Mouse (Mus musculus): ENCODE results near the gene Tbc1d9b. TPM values are rescaled to one million over a fixed set of nuclear protein-coding genes. Genes with fewer than 3 reads are reported as not detected.
A peak's percentile ranks its signal among the peaks of the same experiment; 100 is the strongest.

Tbc1d9b gene
- polyA plus RNA-seq, 1 experiment, result 72.3 TPM

DNA sequence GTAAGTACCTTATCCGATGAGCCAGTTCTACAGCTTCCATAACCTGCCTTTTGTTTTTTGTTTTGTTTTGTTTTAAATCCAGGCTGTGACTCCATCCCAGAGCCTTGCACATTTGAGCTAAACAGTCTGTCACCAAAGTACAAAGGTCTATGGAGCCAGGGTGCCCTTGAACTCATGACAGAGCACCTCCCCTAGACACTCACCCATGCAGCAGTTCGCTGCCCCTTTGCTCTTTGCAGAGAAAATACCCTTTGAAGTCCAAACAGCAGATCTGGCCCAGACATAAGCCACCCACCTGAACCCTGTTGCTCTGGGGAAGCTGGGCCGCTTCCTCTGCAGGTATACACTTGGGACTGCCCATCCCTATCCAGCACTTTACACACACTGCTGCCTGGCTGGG, 70.4 kb downstream of the Tbc1d9b start:
- no peak overlapping the region for H3K27ac ChIP-seq (ENCODE audit: insufficient read depth, low read length)
- H3K4me3 ChIP-seq (ENCODE audit: insufficient read depth, low read length), result no peak overlapping the region
- TF ChIP-seq CTCF (IDR thresholded peaks at IDR 0.05; ENCODE audit: borderline replicate concordance, insufficient read depth, low read length), result no peak
- TF ChIP-seq POLR2A (IDR thresholded peaks at IDR 0.05; ENCODE audit: low read depth, low read length), result no peak
- no peaks in the 10 kb centered on the region for H3K4me1 ChIP-seq (ENCODE audit: control insufficient read depth, insufficient read depth, low read length)

DNA sequence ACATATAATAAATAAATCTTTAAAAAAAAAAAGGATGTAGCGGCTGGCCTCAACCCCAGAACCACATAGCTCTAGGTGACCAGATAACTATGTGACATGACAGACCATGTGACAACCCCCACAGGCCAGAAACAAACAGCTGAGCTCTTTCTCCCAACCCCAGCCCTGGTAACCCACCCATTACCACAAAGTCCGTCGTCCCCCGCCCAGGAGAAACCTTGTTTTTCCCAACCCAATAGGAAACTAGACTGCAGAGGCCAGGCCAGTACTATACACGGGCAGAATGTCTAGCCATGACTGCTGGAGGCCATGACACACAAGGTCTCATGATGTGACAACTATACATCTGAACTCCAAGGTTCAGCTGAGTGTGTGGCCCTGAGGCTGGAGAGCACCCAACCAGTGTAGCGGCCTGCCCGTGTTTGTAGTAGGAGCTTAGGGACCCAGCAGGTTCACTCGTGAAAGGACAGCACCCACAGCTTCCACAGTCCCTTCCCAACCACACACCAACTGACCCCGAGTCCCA, 72.2 kb downstream of the Tbc1d9b start:
- Histone ChIP-seq H3K27ac (ENCODE audit: insufficient read depth, low read length) (no peak overlapping the region), H3K4me3 (ENCODE audit: insufficient read depth, low read length) (no peak overlapping the region), H3K4me1 (ENCODE audit: control insufficient read depth, insufficient read depth, low read length) (no peaks in the 10 kb centered on the region)
- no peak for TF ChIP-seq CTCF (IDR thresholded peaks at IDR 0.05; ENCODE audit: borderline replicate concordance, insufficient read depth, low read length)
- no peak for TF ChIP-seq POLR2A (IDR thresholded peaks at IDR 0.05; ENCODE audit: low read depth, low read length)

DNA sequence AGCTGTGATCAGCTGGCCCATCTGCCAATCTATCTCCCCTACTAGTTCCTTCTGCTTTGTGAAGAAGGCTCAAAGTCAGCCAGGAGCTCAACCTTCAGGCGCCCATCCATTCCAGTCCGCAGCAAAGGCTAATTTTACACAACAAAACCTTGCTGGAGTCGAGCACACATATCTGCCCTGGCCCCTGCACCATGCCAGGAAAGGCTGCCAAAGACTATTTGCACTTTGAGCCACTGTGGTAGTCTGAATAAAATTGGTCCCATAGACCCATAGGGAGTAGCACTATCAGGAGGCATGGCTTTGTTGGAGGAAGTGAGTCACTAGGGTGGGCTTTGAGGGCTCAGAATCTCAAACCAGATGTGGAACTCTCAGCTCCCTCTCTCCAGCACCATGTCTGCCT, 74.2 kb downstream of the Tbc1d9b start:
- Histone ChIP-seq H3K4me1 (ENCODE audit: control insufficient read depth, insufficient read depth, low read length) (no peaks in the 10 kb centered on the region), H3K4me3 (ENCODE audit: insufficient read depth, low read length) (no peak overlapping the region), H3K27ac (ENCODE audit: insufficient read depth, low read length) (no peak overlapping the region)
- TF ChIP-seq POLR2A (IDR thresholded peaks at IDR 0.05; ENCODE audit: low read depth, low read length), result no peak
- TF ChIP-seq CTCF (IDR thresholded peaks at IDR 0.05; ENCODE audit: borderline replicate concordance, insufficient read depth, low read length), result no peak

DNA sequence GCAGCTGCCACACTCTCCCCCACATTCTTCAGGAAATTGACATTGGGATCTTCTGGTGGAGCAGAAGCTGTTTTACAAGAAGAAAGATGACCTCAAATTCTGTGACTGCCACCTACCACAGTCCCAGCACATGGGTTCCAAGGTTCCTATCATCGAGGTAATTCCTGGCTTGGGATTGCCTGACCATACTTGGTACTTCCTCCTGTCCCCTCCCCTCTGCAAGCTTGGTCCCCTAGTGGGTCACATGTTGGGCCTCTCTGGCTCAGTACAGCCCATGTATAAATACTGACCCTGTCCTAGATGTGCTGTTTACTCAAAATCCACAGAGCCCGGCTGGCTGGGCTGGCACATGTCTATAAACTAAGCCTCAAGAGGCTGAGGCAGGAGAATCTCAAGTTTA, 74.8 kb downstream of the Tbc1d9b start:
- H3K27ac ChIP-seq (ENCODE audit: insufficient read depth, low read length), result no peak overlapping the region
- TF ChIP-seq POLR2A (IDR thresholded peaks at IDR 0.05; ENCODE audit: low read depth, low read length), result no peak
- TF ChIP-seq CTCF (IDR thresholded peaks at IDR 0.05; ENCODE audit: borderline replicate concordance, insufficient read depth, low read length), result no peak
- H3K4me1 ChIP-seq (ENCODE audit: control insufficient read depth, insufficient read depth, low read length), result no peaks in the 10 kb centered on the region
- H3K4me3 ChIP-seq (ENCODE audit: insufficient read depth, low read length), result no peak overlapping the region

DNA sequence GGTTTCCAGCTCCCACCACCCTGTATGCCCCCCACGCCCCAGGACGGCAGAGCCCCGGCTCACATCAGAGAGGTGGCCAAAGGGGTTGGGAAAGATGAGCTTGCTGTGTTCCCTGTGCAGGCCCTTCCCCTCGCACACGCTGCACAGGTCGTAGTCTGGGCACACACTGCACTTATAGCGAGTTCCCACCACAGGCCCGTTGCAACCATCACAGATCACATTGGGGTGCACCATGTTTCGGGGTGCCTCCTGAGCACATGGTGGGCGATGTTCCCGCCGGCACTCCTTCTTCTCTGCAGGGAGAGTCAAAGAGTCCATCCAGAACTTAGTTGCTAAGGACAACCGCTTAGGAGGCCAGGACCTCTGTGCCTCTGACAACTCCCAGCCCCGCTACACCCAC, 76.1 kb downstream of the Tbc1d9b start:
- Histone ChIP-seq H3K4me1 (ENCODE audit: control insufficient read depth, insufficient read depth, low read length) (peaks cover 5% of the 10 kb centered on the region; the same call in 1 of the 2 replicates), H3K4me3 (ENCODE audit: insufficient read depth, low read length) (no peak overlapping the region), H3K27ac (ENCODE audit: insufficient read depth, low read length) (no peak overlapping the region)
- TF ChIP-seq POLR2A (IDR thresholded peaks at IDR 0.05; ENCODE audit: low read depth, low read length) (no peak), CTCF (IDR thresholded peaks at IDR 0.05; ENCODE audit: borderline replicate concordance, insufficient read depth, low read length) (no peak)

DNA sequence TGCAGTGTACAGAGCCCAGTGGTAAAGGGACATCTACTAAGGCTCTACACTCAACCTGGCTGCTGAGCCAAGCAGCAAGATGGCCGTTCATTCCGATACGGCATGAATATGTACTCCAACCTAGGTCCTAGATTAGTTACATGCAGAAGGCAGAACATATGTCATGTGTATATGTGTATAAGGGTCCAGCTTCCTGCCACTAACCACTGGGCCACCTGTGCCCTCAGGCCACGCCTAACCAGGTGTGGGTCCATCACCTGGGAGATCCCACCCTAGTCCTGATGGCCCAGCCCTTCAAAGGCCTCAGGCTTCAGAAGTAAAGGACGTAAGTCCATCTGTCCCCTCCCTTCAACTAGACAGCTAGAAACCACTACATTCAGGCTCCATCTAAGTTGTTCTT, 76.8 kb downstream of the Tbc1d9b start:
- Histone ChIP-seq H3K4me3 (ENCODE audit: insufficient read depth, low read length) (peak overlapping the region; percentile 47), H3K4me1 (ENCODE audit: control insufficient read depth, insufficient read depth, low read length) (peaks cover 12% of the 10 kb centered on the region), H3K27ac (ENCODE audit: insufficient read depth, low read length) (no peak overlapping the region)
- TF ChIP-seq CTCF (IDR thresholded peaks at IDR 0.05; ENCODE audit: borderline replicate concordance, insufficient read depth, low read length), result no peak
- no peak for TF ChIP-seq POLR2A (IDR thresholded peaks at IDR 0.05; ENCODE audit: low read depth, low read length)

DNA sequence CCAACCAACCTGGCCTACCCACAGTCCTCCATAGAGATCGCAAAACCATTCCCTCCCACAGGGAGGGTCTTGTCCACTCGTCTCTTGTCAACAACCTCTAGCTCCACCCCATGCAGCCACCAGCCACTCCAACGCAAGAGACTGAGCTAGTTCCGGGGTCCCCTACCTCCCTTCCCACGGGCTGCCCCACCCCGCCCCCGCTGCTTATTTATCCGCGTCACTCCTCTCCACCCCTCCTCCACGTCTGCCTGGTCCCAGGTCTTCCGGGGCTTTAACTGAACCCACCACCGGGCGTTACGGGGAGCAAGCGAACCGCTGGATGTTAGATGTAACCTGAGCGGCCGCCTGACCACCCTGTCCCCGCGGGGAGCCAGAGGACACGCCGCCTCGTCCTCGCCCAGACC, 78.9 kb downstream of the Tbc1d9b start:
- TF ChIP-seq POLR2A (IDR thresholded peaks at IDR 0.05; ENCODE audit: low read depth, low read length), result peak; percentile 32; the same call in 1 of the 2 replicates
- TF ChIP-seq CTCF (IDR thresholded peaks at IDR 0.05; ENCODE audit: borderline replicate concordance, insufficient read depth, low read length), result no peak
- Histone ChIP-seq H3K4me1 (ENCODE audit: control insufficient read depth, insufficient read depth, low read length) (peaks cover 18% of the 10 kb centered on the region), H3K27ac (ENCODE audit: insufficient read depth, low read length) (peak overlapping the region; percentile 80), H3K4me3 (ENCODE audit: insufficient read depth, low read length) (peak overlapping the region; percentile 85)

DNA sequence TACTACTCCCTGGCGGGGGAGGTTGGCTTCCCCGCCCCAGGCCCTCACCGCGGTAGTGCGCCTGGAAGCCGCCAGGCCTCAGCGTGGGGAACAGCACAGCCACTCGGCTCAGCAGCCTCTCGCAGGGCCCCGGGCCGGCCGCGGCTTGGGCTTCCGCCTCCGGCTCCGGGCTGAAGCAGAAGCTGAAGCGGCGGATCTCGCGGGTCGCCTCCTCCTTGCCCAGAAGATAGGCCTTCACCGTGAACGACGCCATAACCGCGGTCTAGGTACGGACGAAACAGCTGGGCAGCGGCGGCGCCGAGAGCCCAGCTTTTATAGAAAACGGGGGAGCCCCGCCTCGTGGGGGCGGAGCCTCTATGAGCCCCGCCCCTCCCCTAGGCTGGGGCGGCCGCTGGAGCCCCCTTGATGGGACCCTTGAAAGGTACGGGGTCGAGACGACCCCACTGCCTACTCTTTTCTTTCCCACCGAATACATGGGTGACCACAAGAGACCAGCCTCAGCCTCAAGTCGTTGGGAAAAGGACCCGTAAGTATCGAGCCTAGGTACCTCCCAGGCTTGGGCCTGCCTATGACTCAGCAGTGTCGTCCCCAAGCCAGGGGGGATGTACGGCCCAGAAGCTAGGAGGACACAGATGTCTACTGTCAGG, 79.4 kb downstream of the Tbc1d9b start, which contains the start of the genes Sqstm1 and Mgat4b:
Sqstm1 (minus strand) TSS at position 323 of the 647 bp plus-strand sequence.
Mgat4b (plus strand) TSS at position 386 of the 647 bp plus-strand sequence.
- TF ChIP-seq POLR2A (IDR thresholded peaks at IDR 0.05; ENCODE audit: low read depth, low read length) (peak; percentile 99), CTCF (IDR thresholded peaks at IDR 0.05; ENCODE audit: borderline replicate concordance, insufficient read depth, low read length) (no peak)
- Histone ChIP-seq H3K27ac (ENCODE audit: insufficient read depth, low read length) (peak within 1 kb of the TSS; percentile 80), H3K4me1 (ENCODE audit: control insufficient read depth, insufficient read depth, low read length) (peaks cover 18% of the 10 kb centered on the region), H3K4me3 (ENCODE audit: insufficient read depth, low read length) (peak within 1 kb of the TSS; percentile 85)

DNA sequence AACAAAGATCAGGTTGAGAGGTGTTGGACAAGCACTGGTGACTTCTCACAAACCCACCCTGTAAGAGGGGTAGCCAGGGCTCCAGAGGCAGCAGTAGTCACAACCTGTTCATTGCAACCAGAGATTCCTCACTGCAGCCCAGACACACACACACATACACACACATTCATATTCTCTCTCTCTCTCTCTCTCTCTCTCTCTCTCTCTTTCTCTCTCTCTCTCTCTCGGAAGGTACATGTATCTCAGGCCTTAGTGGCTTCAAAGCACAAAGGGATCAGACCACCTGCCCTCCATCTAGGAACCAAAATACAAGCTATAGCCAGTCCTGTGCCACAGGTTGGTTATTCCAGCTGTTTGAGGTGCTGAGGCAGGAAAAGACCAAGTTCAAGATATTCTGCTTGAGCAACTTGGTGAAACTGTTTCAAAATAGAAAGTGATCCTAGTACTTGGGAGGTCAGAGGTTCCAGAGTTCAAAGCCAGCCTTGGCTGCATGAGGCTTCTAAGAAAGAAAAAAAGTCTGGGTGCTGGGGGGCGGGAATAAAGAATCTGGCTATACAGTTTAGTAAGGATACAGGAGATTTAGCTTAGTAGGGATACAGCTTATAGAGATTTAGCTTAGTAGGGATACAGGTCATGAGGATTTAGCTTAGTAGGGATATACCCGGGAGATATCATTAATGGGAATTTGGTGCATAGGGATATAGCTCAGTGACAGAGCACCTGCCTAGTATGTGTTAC, 80.3 kb downstream of the Tbc1d9b start:
- 0 out of 2 replicates have a peak overlapping the region, but pooled peaks have one; percentile 85 for H3K4me3 ChIP-seq (ENCODE audit: insufficient read depth, low read length)
- peaks cover 18% of the 10 kb centered on the region for H3K4me1 ChIP-seq (ENCODE audit: control insufficient read depth, insufficient read depth, low read length)
- peak overlapping the region; percentile 80 for H3K27ac ChIP-seq (ENCODE audit: insufficient read depth, low read length)
- TF ChIP-seq CTCF (IDR thresholded peaks at IDR 0.05; ENCODE audit: borderline replicate concordance, insufficient read depth, low read length) (no peak), POLR2A (IDR thresholded peaks at IDR 0.05; ENCODE audit: low read depth, low read length) (no peak)

Measured in embryonic fibroblast, embryonic 13.5 days (primary cell).